Mouse (Mus musculus) urinary bladder, adult 18-20 months (tissue): ENCODE results near the gene Crtc3.

Experiments
- DNase-seq, 2 experiments: peaks; one replicate each; pipeline ENCODE4 v3.0.0; 2022; ENCODE audit warnings: low spot score in 2 of 2, mixed read lengths in 2 of 2

The Crtc3 gene

GRCm38 (mm10) chr7:80557161-80557560 lies 131.5 kb downstream of the Crtc3 start:
- no peak for DNase-seq

- DNase-seq = no peak
Observed at GRCm38 (mm10) chr7:80556166-80556565, 132.5 kb downstream of the Crtc3 start.

- DNase-seq = no peak
Observed at GRCm38 (mm10) chr7:80555146-80555545, 133.5 kb downstream of the Crtc3 start.

GRCm38 (mm10) chr7:80554180-80555021 lies 134.3 kb downstream of the Crtc3 start:
- no peak for DNase-seq

- DNase-seq = no peak
Observed at GRCm38 (mm10) chr7:80548513-80549260, 140.0 kb downstream of the Crtc3 start.

- no peak for DNase-seq
Observed at GRCm38 (mm10) chr7:80542139-80542831, 146.4 kb downstream of the Crtc3 start.

GRCm38 (mm10) chr7:80539581-80539980 lies 149.1 kb downstream of the Crtc3 start:
- DNase-seq = no peak
